Mouse (Mus musculus) brain, embryonic 14.5 days (tissue): ENCODE results near the gene Pidd1.

Experiments
- CTCF ChIP-seq: fragments of 200-500 bp; IDR thresholded peaks from 2 replicates; pipeline ENCODE4 v1.5.1; 2012; ENCODE audit warnings: inconsistent platforms, mild to moderate bottlenecking, moderate library complexity, borderline replicate concordance; ENCODE audit not compliant: insufficient read depth, insufficient read length; ENCODE audit errors: extremely low read depth
- POLR2A ChIP-seq: fragments of 200-500 bp; IDR thresholded peaks from 2 replicates; pipeline ENCODE4 v1.6.1; 2012; ENCODE audit warnings: mild to moderate bottlenecking, inconsistent platforms, borderline replicate concordance; ENCODE audit not compliant: poor library complexity, insufficient read depth, insufficient read length, severe bottlenecking; ENCODE audit errors: extremely low read depth

- TF ChIP-seq CTCF (peak; percentile 41), POLR2A (no peak)
These were observed 37.9 kb upstream of the Pidd1 start for GRCm38 (mm10) chr7:141481498-141482401.
